Mouse (Mus musculus) small intestine, adult 2 months (tissue): Measurements from ENCODE around the gene Vdac2.

Experiments
- CTCF ChIP-seq: fragments of 200-500 bp; IDR thresholded peaks from 2 replicates; pipeline ENCODE4 v1.5.1; 2012; ENCODE audit warnings: low read depth, mild to moderate bottlenecking, control low read depth, inconsistent platforms, low read length, moderate library complexity, mixed read lengths; ENCODE audit not compliant: insufficient replicate concordance, insufficient read length; ENCODE audit errors: extremely low read depth
- POLR2A ChIP-seq: fragments of 200-500 bp; IDR thresholded peaks from 2 replicates; pipeline ENCODE4 v1.6.1; 2012; ENCODE audit warnings: low read depth, mild to moderate bottlenecking, control low read depth, inconsistent platforms, low read length, moderate library complexity

DNA sequence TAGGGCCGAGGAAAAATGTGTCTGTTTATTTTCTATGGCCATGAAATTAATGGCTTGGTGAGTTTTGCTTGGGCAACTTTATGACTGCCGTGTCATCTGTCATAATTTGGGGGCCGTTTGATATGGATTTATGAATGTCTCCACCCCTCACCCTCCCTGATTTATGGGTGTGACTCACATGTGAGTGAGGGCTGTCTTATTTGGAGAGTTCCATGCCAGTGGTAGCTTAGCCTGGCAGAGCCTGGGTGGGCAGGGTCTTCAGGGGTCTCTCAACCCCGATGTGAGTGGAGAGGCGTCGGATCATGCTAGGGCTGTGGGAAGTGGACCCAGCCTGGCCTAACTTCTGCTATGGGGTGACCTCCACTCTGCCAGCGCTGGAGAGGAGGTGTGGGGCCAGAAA, 41.8 kb downstream of the Vdac2 start:
- no peak for TF ChIP-seq CTCF
- no peak for TF ChIP-seq POLR2A
